Mouse (Mus musculus) liver, adult (tissue): Measurements from ENCODE around the gene Fubp1.

Source experiments
- GATA4 ChIP-seq: IDR thresholded peaks from 2 replicates; pipeline ENCODE4 v1.6.1; 2014; ENCODE audit warnings: mild to moderate bottlenecking, low read length; ENCODE audit not compliant: insufficient replicate concordance

Gene Fubp1

GRCm38 (mm10) chr3:152189306-152189705 lies 20.9 kb upstream of the Fubp1 start:
- no peak for TF ChIP-seq GATA4

- no peak for TF ChIP-seq GATA4
These were observed 19.3 kb upstream of the Fubp1 start for GRCm38 (mm10) chr3:152190679-152191477.

- no peak for TF ChIP-seq GATA4
These were observed 18.4 kb upstream of the Fubp1 start for GRCm38 (mm10) chr3:152191791-152192237.

DNA sequence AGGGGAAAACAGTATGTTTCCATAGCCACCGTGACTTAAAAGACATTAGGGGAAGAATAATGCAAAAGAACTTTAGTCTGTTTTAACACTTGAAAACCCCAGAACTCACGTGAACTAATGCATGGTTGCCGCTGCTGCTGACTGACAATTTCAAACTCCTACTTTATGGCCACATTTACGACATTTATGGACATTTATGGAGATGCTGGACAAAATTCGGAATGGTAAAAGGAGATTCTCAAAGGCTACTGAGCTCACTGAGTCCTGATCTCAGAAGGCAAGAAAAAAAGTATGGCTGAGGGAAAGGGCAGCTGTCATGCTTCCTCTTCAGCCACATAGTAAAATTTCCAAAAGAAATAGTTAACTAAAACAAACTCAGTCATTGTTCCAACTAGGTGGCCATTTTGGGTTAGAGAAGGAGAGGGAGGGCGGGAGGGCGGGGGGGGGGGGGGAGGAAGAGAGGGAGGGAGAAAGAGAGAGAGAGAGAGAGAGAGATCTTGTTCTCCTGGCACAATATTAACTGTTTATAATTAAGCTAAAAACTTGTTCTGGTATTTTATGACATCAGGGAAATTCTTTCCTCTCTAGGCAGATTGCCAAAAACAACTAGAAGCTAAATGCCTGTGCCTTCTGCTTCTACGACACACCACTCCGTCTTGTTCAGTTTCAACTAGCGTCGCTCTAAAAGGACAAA lies 17.8 kb upstream of the Fubp1 start:
- TF ChIP-seq GATA4 = no peak

- TF ChIP-seq GATA4 = no peak
These were observed 17.0 kb upstream of the Fubp1 start for GRCm38 (mm10) chr3:152193177-152193576.

DNA sequence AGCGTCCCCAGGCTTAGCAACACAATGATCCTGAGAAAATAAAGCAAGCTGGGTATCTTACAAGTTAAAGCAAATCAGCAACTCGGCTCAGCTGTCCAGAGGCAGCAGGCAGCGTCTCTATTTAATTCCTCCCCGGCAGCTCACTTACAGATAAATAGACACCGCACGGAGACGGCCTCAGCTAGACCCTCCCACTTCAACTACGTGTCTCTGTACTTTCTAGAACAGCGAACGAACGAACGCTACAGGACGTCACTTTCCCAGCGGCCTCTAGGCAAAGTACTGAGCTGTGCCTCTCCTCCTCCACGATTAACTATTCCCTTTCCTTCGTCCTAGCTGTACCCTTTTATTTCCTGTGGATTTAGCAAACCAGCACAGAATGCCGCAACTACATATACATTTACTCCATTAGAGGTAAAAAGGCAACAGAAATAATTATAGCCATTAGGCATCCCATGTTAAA lies 16.6 kb upstream of the Fubp1 start:
- TF ChIP-seq GATA4 = peak; percentile 70; the same call in 1 of the 2 replicates

GRCm38 (mm10) chr3:152199125-152199524 lies 11.1 kb upstream of the Fubp1 start:
- TF ChIP-seq GATA4 = no peak

DNA sequence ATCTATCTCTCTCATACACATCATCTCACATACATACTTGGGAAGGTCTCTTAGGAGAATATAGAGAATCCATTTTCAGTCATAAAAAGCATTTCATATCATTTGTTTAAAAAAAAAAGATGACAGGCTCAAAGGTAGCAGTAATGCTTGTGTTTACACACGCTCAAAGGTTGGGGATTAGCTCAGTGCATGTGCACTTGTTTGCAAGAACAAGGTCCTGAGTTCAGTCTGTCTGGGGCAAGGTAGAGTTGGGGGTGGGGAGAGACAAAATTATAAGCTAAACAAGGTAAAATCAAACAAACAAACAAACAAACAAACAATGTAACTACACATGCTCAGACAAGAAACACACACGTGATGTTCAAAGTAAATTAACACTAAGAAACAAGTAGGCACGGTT lies 9.0 kb upstream of the Fubp1 start:
- no peak for TF ChIP-seq GATA4

DNA sequence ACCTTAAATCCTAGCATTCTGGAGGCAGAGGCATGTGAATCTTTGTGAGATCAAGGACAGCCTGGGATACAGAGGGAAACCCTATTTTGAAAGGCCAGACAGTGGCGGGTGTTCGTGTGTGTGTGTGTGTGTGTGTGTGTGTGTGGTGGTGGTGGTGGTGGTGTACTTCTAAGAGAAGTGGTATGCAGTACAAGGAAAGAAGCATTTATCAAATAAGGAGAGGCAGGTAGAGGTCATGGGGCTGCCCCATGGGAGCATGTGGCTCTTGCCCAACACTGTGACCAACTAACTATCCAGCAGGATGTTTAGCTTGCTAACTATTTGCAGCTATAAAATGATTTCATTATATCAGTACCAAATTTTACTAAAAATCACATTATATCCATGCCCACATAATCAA lies 8.6 kb upstream of the Fubp1 start:
- TF ChIP-seq GATA4 = no peak

- TF ChIP-seq GATA4 = no peak
These were observed 7.3 kb upstream of the Fubp1 start for GRCm38 (mm10) chr3:152202942-152203341.

GRCm38 (mm10) chr3:152203411-152203810 lies 6.8 kb upstream of the Fubp1 start:
- no peak for TF ChIP-seq GATA4

GRCm38 (mm10) chr3:152203996-152204395 lies 6.2 kb upstream of the Fubp1 start:
- TF ChIP-seq GATA4 = no peak

GRCm38 (mm10) chr3:152204577-152204976 lies 5.6 kb upstream of the Fubp1 start:
- TF ChIP-seq GATA4 = no peak

GRCm38 (mm10) chr3:152207156-152207555 lies 3.1 kb upstream of the Fubp1 start:
- TF ChIP-seq GATA4 = no peak

GRCm38 (mm10) chr3:152208096-152208885 lies 1.9 kb upstream of the Fubp1 start:
- no peak for TF ChIP-seq GATA4

DNA sequence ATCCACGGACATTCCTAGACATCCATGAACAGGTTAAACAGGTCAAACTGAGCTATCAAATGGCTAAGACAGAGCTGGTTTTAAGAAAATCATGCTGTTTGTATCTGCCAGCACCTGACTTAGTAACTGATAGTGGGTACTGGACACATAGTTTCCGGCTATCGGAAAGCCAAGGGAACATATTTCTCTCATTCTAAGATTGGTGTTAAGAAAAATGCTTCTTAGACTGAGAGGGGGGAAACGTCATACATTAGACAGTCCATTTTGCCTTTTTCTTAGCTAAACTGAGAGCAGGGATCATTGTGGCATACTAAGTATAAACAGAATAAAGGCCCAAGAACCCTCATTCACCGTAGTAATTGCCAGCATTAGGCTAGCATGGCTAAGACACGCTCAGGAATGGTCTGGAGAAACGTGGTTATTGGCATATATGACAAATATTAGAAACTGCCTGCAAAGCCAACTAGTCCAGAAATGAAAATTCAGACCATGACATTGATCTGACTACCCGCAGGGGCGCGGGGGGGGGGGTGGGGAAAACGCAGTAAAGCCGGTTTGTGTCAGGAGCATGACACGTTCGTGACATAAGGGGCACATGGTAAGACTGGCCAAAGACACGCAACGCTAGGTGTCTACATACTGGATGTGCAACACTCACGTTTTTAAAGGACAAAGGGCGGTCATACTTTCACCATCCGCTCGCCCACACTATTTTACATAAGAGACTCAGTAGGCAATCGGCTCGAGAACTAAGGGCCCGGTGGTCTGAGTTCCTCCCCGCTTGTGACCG lies 850 bp upstream of the Fubp1 start:
- TF ChIP-seq GATA4 = peak; percentile 15; the same call in 1 of the 2 replicates
